Mouse (Mus musculus): ENCODE data around the gene Notch4.

The Notch4 gene

GRCm38 (mm10) chr17:34571875-34572274 is 7.8 kb downstream of the Notch4 start:
- no peak for DNase-seq (ENCODE audit: low spot score)

- DNase-seq (ENCODE audit: low spot score), result no peak
Observed at GRCm38 (mm10) chr17:34572361-34572760, 8.3 kb downstream of the Notch4 start.

GRCm38 (mm10) chr17:34576577-34576976 is 12.5 kb downstream of the Notch4 start:
- DNase-seq (ENCODE audit: low spot score), result no peak

- DNase-seq (ENCODE audit: low spot score), result no peak
Observed at GRCm38 (mm10) chr17:34578070-34578469, 14.0 kb downstream of the Notch4 start.

- DNase-seq (ENCODE audit: low spot score), result no peak
Observed at GRCm38 (mm10) chr17:34582528-34582927, 18.5 kb downstream of the Notch4 start.

GRCm38 (mm10) chr17:34583397-34583796 is 19.3 kb downstream of the Notch4 start:
- DNase-seq (ENCODE audit: low spot score), result no peak

GRCm38 (mm10) chr17:34583819-34584218 is 19.8 kb downstream of the Notch4 start:
- DNase-seq (ENCODE audit: low spot score), result no peak

- DNase-seq (ENCODE audit: low spot score), result no peak
Observed at GRCm38 (mm10) chr17:34585121-34585520, 21.1 kb downstream of the Notch4 start.

GRCm38 (mm10) chr17:34585877-34586771 is 22.1 kb downstream of the Notch4 start:
- DNase-seq (ENCODE audit: low spot score), result no peak

GRCm38 (mm10) chr17:34586796-34587422 is 22.8 kb downstream of the Notch4 start:
- DNase-seq (ENCODE audit: low spot score), result peak; percentile 91

- peak; percentile 98 for DNase-seq (ENCODE audit: low spot score)
Observed at GRCm38 (mm10) chr17:34587423-34587811, 23.3 kb downstream of the Notch4 start.

- no peak for DNase-seq (ENCODE audit: low spot score)
Observed at GRCm38 (mm10) chr17:34587814-34588213, 23.7 kb downstream of the Notch4 start.

GRCm38 (mm10) chr17:34588767-34589166 is 24.7 kb downstream of the Notch4 start:
- no peak for DNase-seq (ENCODE audit: low spot score)

- DNase-seq (ENCODE audit: low spot score), result no peak
Observed at GRCm38 (mm10) chr17:34589206-34589605, 25.1 kb downstream of the Notch4 start.

GRCm38 (mm10) chr17:34589681-34590101 is 25.6 kb downstream of the Notch4 start, which contains the start of gene Gpsm3:
Gene Gpsm3, plus strand, starts transcription at chr17:34589806.
- peak; percentile 46 for DNase-seq (ENCODE audit: low spot score)

- DNase-seq (ENCODE audit: low spot score), result no peak
Observed at GRCm38 (mm10) chr17:34590154-34590987, 26.3 kb downstream of the Notch4 start.

- DNase-seq (ENCODE audit: low spot score), result no peak
Observed at GRCm38 (mm10) chr17:34591029-34591993, 27.2 kb downstream of the Notch4 start, which contains the start of gene Pbx2. Gene Pbx2, plus strand, starts transcription at chr17:34591266.

GRCm38 (mm10) chr17:34591994-34592375 is 27.9 kb downstream of the Notch4 start:
- peak; percentile 92 for DNase-seq (ENCODE audit: low spot score)

- DNase-seq (ENCODE audit: low spot score), result no peak
Observed at GRCm38 (mm10) chr17:34592581-34593549, 28.8 kb downstream of the Notch4 start.

Data from ovary, postnatal 36 days (tissue).